Mouse (Mus musculus) forebrain, postnatal 0 days (tissue): Measurements from ENCODE around the gene Klrb1. TPM values are rescaled to one million over a fixed set of nuclear protein-coding genes. Genes with fewer than 3 reads are reported as not detected.
"Not testable (repeated sequence)": the region's sequence is repeated elsewhere in the genome, so short reads cannot be mapped to it uniquely, and the experiment has no call there.

ENCODE experiments used
- ATAC-seq: fragments of 200-750 bp; cut with Nextera tagmentation; 2 replicates; pipeline ENCODE4 v1.8.0; 2017; ENCODE audit warnings: mild to moderate bottlenecking, moderate library complexity
- DNase-seq: peaks from one replicate; pipeline ENCODE4 v3.0.0-alpha.2; 2015
- H3K27ac ChIP-seq: fragments of 300-500 bp; sonication (generic); 2 replicates; pipeline ENCODE4 v1.5.1; 2014; ENCODE audit warnings: low read depth, mild to moderate bottlenecking, antibody characterized with exemption, low read length, moderate library complexity, mixed read lengths
- H3K27me3 ChIP-seq: fragments of 300-500 bp; sonication (generic); 2 replicates; pipeline ENCODE4 v1.6.1; 2014; ENCODE audit warnings: mild to moderate bottlenecking, low read length, mixed read lengths; ENCODE audit not compliant: insufficient read depth
- H3K36me3 ChIP-seq: fragments of 300-500 bp; sonication (generic); 2 replicates; pipeline ENCODE4 v1.6.1; 2014; ENCODE audit warnings: mild to moderate bottlenecking, moderate library complexity; ENCODE audit not compliant: insufficient read depth
- H3K4me1 ChIP-seq: fragments of 300-500 bp; sonication (generic); 2 replicates; pipeline ENCODE4 v1.6.1; 2014; ENCODE audit warnings: antibody characterized with exemption; ENCODE audit not compliant: insufficient read depth
- H3K4me2 ChIP-seq: fragments of 300-500 bp; sonication (generic); 2 replicates; pipeline ENCODE4 v1.6.1; 2014; ENCODE audit warnings: low read depth, mild to moderate bottlenecking, moderate library complexity
- H3K4me3 ChIP-seq: fragments of 300-500 bp; sonication (generic); 2 replicates; pipeline ENCODE4 v1.5.1; 2014; ENCODE audit warnings: low read depth, low read length, mixed read lengths
- H3K9ac ChIP-seq: fragments of 300-500 bp; sonication (generic); 2 replicates; pipeline ENCODE4 v1.6.1; 2014; ENCODE audit warnings: mild to moderate bottlenecking
- H3K9me3 ChIP-seq: fragments of 300-500 bp; sonication (generic); 2 replicates; pipeline ENCODE4 v1.6.1; 2016; ENCODE audit warnings: low read length
- CTCF ChIP-seq: sonication (generic); IDR thresholded peaks from 2 replicates; pipeline ENCODE4 v1.5.1; 2016; ENCODE audit warnings: antibody characterized with exemption, control low read depth, low read depth
- WGBS: fragments of 180-500 bp; shearing (Covaris S2); extraction: QIAGEN DNeasy Blood & Tissue Kit; methylation state at CpG from one replicate; pipeline ENCODE4 v1.1.7; 2014; 5-methylcytosine and 5-hydroxymethylcytosine counted together
- polyA plus RNA-seq: library from polyadenylated mRNA; unstranded; fragments of >200 nt; fragmentation: Nextera tagmentation; extraction: Ambion mirVana; gene quantifications from 2 replicates; pipeline ENCODE4 v1.2.1, GENCODE M21; 2015
- total RNA-seq: library from RNA; depleted of rRNA; stranded (reverse); fragments of >200 nt; gene quantifications from 2 replicates; pipeline ENCODE4 v1.2.3, GENCODE M21; 2014

Klrb1 gene
- total and polyA plus RNA-seq, 2 experiments from 2014 or later: 0.62 TPM; not detected in 1

DNA sequence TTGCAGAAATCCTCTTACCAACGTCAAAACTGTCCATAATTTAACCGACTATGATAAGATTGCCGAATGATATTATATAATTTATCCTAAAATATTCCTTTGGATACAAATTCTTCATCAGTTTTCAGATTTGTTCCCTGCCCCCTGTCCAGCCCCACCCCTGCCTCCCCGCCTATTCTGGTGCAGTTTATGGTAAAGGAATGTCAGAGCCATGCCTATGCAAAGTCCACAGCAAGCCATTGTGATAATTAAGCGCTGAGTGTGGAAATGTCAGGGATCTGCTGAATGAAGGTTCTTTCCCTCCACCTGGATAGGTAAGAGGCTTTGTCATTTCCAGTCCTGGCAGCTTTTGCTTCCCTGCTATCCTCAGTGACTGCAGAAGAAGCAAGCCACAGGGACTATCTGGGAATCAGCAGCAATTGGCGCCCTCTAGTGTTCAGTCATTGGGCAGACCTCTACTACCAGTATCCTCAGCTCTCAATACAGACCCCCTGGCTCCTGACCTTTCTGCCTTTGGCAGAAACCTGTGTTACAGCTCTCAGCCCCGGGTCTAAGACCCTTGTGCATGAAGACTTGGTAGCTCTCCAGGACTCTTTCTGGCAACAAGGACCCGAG lies 30.9 kb upstream of the Klrb1 start:
- H3K36me3 ChIP-seq, H3K4me1 ChIP-seq, H3K27me3 ChIP-seq, H3K9ac ChIP-seq, H3K9me3 ChIP-seq, H3K4me3 ChIP-seq: not testable (repeated sequence)
- Histone ChIP-seq H3K4me2 (peak overlapping the region; percentile 24; the same call in 1 of the 2 replicates), H3K27ac (0 out of 2 replicates have a peak overlapping the region, but pooled peaks have one; percentile 57)
- 37% methylated on average over 8 of the region's 8 CpGs for WGBS
- DNase-seq (peak; percentile 87), ATAC-seq (peak; percentile 98)
- TF ChIP-seq CTCF: peak; percentile 83

DNA sequence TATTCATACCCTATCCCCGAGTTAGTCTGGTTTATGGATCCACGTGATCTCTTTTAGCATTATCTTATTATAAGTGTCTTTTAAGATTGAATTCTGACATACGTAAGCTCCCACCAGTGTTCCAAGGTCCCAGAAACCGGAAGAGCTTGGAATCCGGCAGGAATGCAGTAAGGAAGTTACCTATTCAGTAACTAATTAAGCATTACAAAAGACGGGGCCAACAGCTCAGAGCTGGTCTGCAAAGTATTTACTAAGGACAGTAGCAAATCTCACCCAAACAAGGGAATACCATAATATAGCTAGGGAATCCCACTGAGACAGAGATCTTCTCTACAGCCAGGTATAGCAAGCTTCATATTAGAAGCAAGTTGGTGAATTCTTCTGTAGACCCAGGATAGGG lies 24.1 kb upstream of the Klrb1 start:
- not testable (repeated sequence) for H3K9me3 ChIP-seq, DNase-seq, H3K4me3 ChIP-seq, ATAC-seq, H3K36me3 ChIP-seq, H3K27ac ChIP-seq, H3K4me2 ChIP-seq, H3K9ac ChIP-seq, H3K4me1 ChIP-seq, H3K27me3 ChIP-seq
- WGBS: 69% methylated on average over 6 of the region's 6 CpGs

DNA sequence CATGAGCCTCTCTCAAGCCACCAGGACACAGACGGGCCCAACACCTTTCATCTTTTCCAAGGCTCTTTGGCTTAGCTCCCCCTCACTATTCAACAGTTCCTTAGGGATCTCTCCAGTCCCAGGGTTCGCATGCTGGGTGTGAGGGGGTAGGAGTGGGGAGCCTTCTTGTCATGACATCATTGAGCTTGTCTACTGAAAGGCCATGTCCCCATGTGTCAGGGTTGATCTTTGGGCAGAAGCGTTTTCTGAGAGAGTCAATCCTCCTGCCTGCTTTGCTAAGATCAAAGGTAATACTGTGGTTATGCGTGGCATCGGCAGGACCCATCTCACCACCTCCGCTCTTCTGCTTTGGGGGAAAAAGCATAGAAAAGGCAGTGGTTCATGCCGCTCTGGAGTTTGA lies 14.6 kb upstream of the Klrb1 start:
- WGBS: 87% methylated on average over 7 of the region's 7 CpGs

DNA sequence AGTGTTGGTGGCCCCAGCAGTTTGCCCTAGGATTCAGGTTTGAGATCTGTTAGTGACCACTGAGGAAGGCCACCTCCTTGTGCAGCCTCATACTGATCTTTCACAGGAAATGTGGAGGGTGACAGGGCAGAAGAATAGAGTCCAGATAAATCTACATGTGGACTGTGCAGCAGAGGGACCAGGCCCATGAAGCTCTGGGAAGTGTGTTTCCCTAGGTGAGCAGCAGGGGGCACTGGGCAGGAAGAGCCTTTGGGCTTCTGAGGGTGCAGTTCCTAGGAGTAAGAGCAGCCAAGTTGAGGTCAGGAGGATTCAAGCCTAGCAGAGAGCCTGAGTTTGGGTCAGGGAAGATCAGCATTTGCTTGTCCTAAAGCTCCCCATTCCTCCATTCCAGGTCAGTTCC lies 13.2 kb upstream of the Klrb1 start:
- Histone ChIP-seq H3K9me3 (no peaks in the 10 kb centered on the region), H3K4me3 (no peak overlapping the region), H3K27me3 (no peaks in the 10 kb centered on the region), H3K36me3 (no peaks in the 10 kb centered on the region), H3K4me1 (no peaks in the 10 kb centered on the region), H3K4me2 (no peak overlapping the region), H3K9ac (no peak overlapping the region), H3K27ac (no peak overlapping the region)
- TF ChIP-seq CTCF: no peak
- DNase-seq: no peak
- ATAC-seq: no peak

More for the DNA sequence above, 14.6 kb upstream of the Klrb1 start:
- H3K4me2 ChIP-seq: no peak overlapping the region
- H3K9me3 ChIP-seq: no peaks in the 10 kb centered on the region
- TF ChIP-seq CTCF: no peak
- ATAC-seq: no peak
- H3K4me3 ChIP-seq: no peak overlapping the region
- no peaks in the 10 kb centered on the region for H3K4me1 ChIP-seq
- no peak overlapping the region for H3K9ac ChIP-seq
- no peaks in the 10 kb centered on the region for H3K27me3 ChIP-seq
- DNase-seq: no peak
- no peaks in the 10 kb centered on the region for H3K36me3 ChIP-seq
- no peak overlapping the region for H3K27ac ChIP-seq

DNA sequence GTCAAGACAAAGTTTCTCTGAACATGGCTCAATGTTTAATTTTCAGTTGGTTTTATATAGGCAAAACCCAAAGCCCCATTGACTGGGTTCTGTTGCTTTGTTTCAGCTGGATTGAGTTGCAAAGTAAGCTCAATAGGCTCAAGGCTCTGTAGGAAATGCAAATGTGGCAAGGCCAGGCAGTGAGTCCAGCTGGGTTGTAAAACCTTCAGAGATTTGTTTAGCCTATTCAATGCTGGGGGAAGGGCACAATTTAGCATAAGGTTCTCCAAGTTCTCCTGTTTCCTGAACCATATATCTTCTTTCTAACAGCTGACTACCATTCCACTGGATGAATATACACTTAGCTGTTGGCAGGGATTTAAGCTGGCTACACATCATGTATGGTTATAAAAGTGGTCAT lies 12.0 kb upstream of the Klrb1 start:
- H3K27me3 ChIP-seq: no peaks in the 10 kb centered on the region
- H3K36me3 ChIP-seq: no peaks in the 10 kb centered on the region
- no peak overlapping the region for H3K9ac ChIP-seq
- no peak for ATAC-seq
- no peak for DNase-seq
- H3K4me1 ChIP-seq: no peaks in the 10 kb centered on the region
- no peak for TF ChIP-seq CTCF
- no peak overlapping the region for H3K27ac ChIP-seq
- no peak overlapping the region for H3K4me2 ChIP-seq
- H3K4me3 ChIP-seq: no peak overlapping the region
- H3K9me3 ChIP-seq: no peaks in the 10 kb centered on the region

DNA sequence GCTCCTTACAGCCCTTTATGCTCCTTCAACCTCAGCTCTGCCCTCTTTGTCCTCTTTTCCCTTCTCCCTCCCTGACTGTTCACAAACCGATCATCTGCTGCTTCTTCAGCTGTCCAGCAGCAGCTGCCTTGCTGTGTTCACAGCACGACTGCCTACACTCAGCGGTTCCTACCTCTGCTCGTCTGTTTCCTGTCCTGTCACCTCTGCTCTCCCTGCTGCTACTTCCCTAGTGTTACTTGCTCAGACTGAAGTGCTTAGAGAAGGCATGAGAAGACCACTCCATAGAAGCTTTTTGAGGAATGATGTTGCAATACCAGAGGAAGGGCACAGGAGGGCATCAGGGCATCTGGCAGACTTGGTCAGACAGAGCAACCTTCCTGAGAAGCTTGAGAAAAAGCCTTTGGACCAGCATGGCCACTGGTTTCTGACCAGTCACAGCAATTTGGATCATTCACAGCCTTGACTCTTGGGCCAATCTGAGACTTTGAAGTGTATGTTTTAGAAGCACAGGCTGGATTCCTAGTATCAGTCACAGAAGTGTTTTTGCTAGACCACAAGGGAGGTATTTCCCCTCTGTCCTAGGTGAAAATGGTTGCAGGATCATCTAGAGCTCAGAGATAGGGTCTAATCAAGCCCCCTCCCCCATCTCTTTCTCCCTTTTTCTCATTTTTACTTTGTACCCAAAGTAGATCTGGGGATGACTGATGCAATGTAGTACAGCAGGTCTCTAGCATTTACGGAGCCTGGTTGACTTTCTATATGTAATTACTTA lies 11.2 kb upstream of the Klrb1 start:
- no peak for TF ChIP-seq CTCF
- no peaks in the 10 kb centered on the region for H3K9me3 ChIP-seq
- H3K9ac ChIP-seq: no peak overlapping the region
- DNase-seq: no peak
- no peak overlapping the region for H3K27ac ChIP-seq
- 85% methylated on average over 5 of the region's 5 CpGs for WGBS
- H3K36me3 ChIP-seq: no peaks in the 10 kb centered on the region
- H3K4me2 ChIP-seq: no peak overlapping the region
- no peaks in the 10 kb centered on the region for H3K27me3 ChIP-seq
- H3K4me1 ChIP-seq: no peaks in the 10 kb centered on the region
- ATAC-seq: no peak
- no peak overlapping the region for H3K4me3 ChIP-seq

DNA sequence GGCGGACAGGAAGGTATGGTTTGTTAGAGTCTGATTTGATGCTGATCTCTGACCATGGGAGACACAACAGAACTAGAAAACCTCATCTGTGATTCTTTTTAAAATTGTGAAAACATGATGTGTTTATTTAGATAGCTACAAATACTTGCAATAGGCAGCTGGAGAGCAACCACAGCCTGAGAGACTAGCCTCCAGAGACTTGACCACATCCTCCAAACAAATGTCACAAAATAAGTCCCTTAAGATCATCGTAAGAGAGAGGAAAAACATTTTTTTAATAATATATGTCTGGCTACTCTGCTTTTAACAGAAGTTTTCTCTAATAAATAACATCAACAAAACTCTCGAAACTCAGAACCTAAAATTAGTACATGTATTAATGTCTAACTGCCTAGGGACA lies 9.2 kb upstream of the Klrb1 start:
- Histone ChIP-seq H3K4me3 (no peak overlapping the region), H3K9me3 (no peaks in the 10 kb centered on the region), H3K27ac (no peak overlapping the region), H3K27me3 (no peaks in the 10 kb centered on the region), H3K4me2 (no peak overlapping the region), H3K36me3 (no peaks in the 10 kb centered on the region), H3K4me1 (no peaks in the 10 kb centered on the region), H3K9ac (no peak overlapping the region)
- ATAC-seq (no peak), DNase-seq (no peak)
- WGBS: 81% methylated on average over 3 of the region's 3 CpGs
- no peak for TF ChIP-seq CTCF
